Mouse (Mus musculus) hindbrain, embryonic 10.5 days (tissue): ENCODE data around the gene Olfr847. TPM values are rescaled to one million over a fixed set of nuclear protein-coding genes. Genes with fewer than 3 reads are reported as not detected.

Experiments
- DNase-seq: peaks from one replicate; pipeline ENCODE4 v3.0.0-alpha.2; 2017; ENCODE audit warnings: low spot score
- H3K27ac ChIP-seq: fragments of 300-500 bp; sonication (generic); 2 replicates; pipeline ENCODE4 v1.5.1; 2016; ENCODE audit warnings: mild to moderate bottlenecking, moderate library complexity
- H3K27me3 ChIP-seq: fragments of 300-500 bp; sonication (generic); 2 replicates; pipeline ENCODE4 v1.6.1; 2016; ENCODE audit warnings: mild to moderate bottlenecking; ENCODE audit not compliant: poor library complexity, insufficient read depth, severe bottlenecking
- H3K36me3 ChIP-seq: fragments of 300-500 bp; sonication (generic); 2 replicates; pipeline ENCODE4 v1.6.1; 2016; ENCODE audit warnings: mild to moderate bottlenecking, moderate library complexity
- H3K4me1 ChIP-seq: fragments of 300-500 bp; sonication (generic); replicated peaks from 2 replicates; pipeline ENCODE4 v1.6.1; 2016; ENCODE audit warnings: mild to moderate bottlenecking
- H3K4me3 ChIP-seq: fragments of 300-500 bp; sonication (generic); 2 replicates; pipeline ENCODE4 v1.5.1; 2016; ENCODE audit warnings: mild to moderate bottlenecking, moderate library complexity
- H3K9me3 ChIP-seq: fragments of 300-500 bp; sonication (generic); 2 replicates; pipeline ENCODE4 v1.6.1; 2016; ENCODE audit warnings: mild to moderate bottlenecking, moderate library complexity
- WGBS: fragments of 180-500 bp; shearing (Covaris S2); methylation state at CpG from one replicate; pipeline ENCODE4 v1.1.7; 2016; 5-methylcytosine and 5-hydroxymethylcytosine counted together
- polyA plus RNA-seq: library from polyadenylated mRNA; unstranded; fragments of >200 nt; fragmentation: Nextera tagmentation; extraction: Ambion mirVana; gene quantifications from 2 replicates; pipeline ENCODE4 v1.2.1, GENCODE M21; 2016

Gene Olfr847
- polyA plus RNA-seq: not detected in 2 replicates

DNA sequence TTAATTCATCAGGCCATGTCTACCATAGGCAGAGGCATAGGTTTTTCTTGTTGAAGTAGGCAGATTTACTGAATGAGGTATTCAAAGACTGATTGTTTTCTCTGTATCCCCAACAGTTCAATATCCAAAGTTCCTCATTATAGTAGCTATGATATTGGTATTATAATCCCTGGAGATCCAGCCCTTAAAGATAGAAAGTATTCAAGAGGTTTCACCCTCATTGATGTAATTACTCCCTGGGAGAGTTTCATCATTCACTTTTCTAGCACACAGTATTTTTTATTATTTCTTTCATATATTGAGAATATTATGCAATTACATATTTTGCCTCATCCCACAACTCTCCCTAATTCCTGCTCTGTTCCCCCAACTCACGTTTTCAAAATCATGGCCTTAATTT lies at the start of gene Olfr847:
Gene Olfr847, minus strand, starts transcription at position 101 of the 400 bp plus-strand sequence.
- WGBS: 67% methylated on average over 1 of the region's 1 CpGs
- H3K4me1 ChIP-seq: no peaks in the 10 kb centered on the region
- H3K9me3 ChIP-seq: peaks cover 12% of the 10 kb centered on the region
- H3K4me3 ChIP-seq: no peak within 1 kb of the TSS
- H3K36me3 ChIP-seq: no peaks in the 10 kb centered on the region
- no peak within 1 kb of the TSS for H3K27ac ChIP-seq
- H3K27me3 ChIP-seq: no peaks in the 10 kb centered on the region
- DNase-seq: no peak

DNA sequence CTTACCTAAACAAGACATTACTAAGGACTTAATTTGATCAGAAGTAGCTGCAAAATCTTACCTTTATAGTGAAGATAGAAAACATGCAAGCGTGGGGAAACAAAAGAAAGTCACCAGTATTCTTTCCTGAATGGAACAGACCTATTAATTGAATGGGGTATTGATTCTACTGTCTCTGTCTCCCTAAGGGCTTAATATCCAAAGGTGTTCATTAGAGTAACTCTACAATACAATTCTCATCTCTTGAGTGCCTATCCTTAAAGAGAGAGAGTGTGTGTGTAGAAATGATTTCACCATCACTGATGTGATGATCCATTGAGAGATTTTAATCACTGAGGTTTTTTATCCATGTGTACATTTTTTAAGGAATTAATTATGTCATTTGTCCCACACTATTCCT lies 14.6 kb downstream of the Olfr847 start, which contains the start of gene Olfr846:
Gene Olfr846, minus strand, starts transcription at position 101 of the 400 bp plus-strand sequence.
- no peak for DNase-seq
- 52% methylated on average over 1 of the region's 1 CpGs for WGBS

DNA sequence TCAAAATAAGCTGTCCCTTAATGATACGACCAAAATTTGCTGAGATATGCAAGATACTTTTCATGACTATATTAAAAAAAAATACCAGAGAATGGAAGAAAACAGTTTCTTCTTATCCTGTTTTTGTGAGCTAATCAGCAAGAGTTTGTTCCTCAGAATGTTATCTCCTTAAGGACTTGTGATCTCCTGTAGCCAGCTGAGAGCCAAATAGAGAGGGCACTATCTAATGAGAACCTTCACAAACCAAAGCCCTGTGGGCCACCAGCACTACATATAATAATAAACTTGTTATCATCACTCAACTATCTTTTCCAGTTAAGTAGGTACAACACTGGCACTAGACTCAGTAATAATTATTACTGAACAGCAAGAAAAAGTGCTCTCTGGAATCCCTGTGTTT lies 42.3 kb downstream of the Olfr847 start, which contains the start of gene Olfr845:
Gene Olfr845, plus strand, starts transcription at position 301 of the 400 bp plus-strand sequence.
- 80% methylated on average over 1 of the region's 1 CpGs for WGBS
- Histone ChIP-seq H3K27me3 (no peaks in the 10 kb centered on the region), H3K4me1 (no peaks in the 10 kb centered on the region), H3K4me3 (no peak within 1 kb of the TSS), H3K36me3 (no peaks in the 10 kb centered on the region), H3K9me3 (peaks cover 6% of the 10 kb centered on the region; the same call in 1 of the 2 replicates), H3K27ac (no peak within 1 kb of the TSS)
- no peak for DNase-seq

More for the DNA sequence above, 14.6 kb downstream of the Olfr847 start, which contains the start of gene Olfr846:
- no peaks in the 10 kb centered on the region for H3K36me3 ChIP-seq
- H3K27me3 ChIP-seq: no peaks in the 10 kb centered on the region
- no peak within 1 kb of the TSS for H3K27ac ChIP-seq
- H3K9me3 ChIP-seq: peaks cover 21% of the 10 kb centered on the region
- no peaks in the 10 kb centered on the region for H3K4me1 ChIP-seq
- no peak within 1 kb of the TSS for H3K4me3 ChIP-seq

Other genes starting within 250 kb of the Olfr847 start
- gene Olfr837, start 242.4 kb downstream of the Olfr847 start, polyA plus RNA-seq: not detected in 2 replicates
- gene Olfr839-ps1, start 201.4 kb downstream of the Olfr847 start, polyA plus RNA-seq: not detected in 2 replicates
- not detected in 2 replicates for gene Olfr843, start 126.7 kb downstream of the Olfr847 start, polyA plus RNA-seq
- gene Olfr844, start 62.3 kb downstream of the Olfr847 start, polyA plus RNA-seq: not detected in 2 replicates
- gene Olfr845, start 42.2 kb downstream of the Olfr847 start, polyA plus RNA-seq: not detected in 2 replicates
- not detected in 2 replicates for gene Olfr846, start 14.7 kb downstream of the Olfr847 start, polyA plus RNA-seq
- not detected in 2 replicates for gene Olfr849, start 61.6 kb upstream of the Olfr847 start, polyA plus RNA-seq
- not detected in 2 replicates for gene Olfr850, start 99.6 kb upstream of the Olfr847 start, polyA plus RNA-seq
- not detected in 2 replicates for gene Olfr851, start 114.6 kb upstream of the Olfr847 start, polyA plus RNA-seq
- not detected in 2 replicates for gene Olfr853, start 162.4 kb upstream of the Olfr847 start, polyA plus RNA-seq
- not detected in 2 replicates for gene Olfr854, start 188.7 kb upstream of the Olfr847 start, polyA plus RNA-seq
- not detected in 2 replicates for gene Olfr855, start 203.9 kb upstream of the Olfr847 start, polyA plus RNA-seq
- gene Zfp317, start 243.4 kb upstream of the Olfr847 start, polyA plus RNA-seq: 35.3 and 36.0 TPM in 2 replicates